Mouse (Mus musculus) macrophage (primary cell): ENCODE measurements around the gene Cerkl. TPM values are rescaled to one million over a fixed set of nuclear protein-coding genes. Genes with fewer than 3 reads are reported as not detected.

Experiments used
- H3K27ac ChIP-seq: fragments of 350-480 bp; formaldehyde crosslinking; 2 replicates; pipeline ENCODE4 v1.9.0; 2021
- H3K36me3 ChIP-seq: fragments of 350-480 bp; formaldehyde crosslinking; 2 replicates; pipeline ENCODE4 v1.9.0; 2021; ENCODE audit errors: inconsistent target
- H3K4me3 ChIP-seq: fragments of 350-480 bp; formaldehyde crosslinking; 2 replicates; pipeline ENCODE4 v1.9.0; 2021; ENCODE audit errors: inconsistent target
- H3K79me2 ChIP-seq: fragments of 350-480 bp; formaldehyde crosslinking; 2 replicates; pipeline ENCODE4 v1.9.0; 2021; ENCODE audit errors: inconsistent target
- WGBS: methylation state at CpG from one replicate; pipeline ENCODE4 v1.1.7; 2026; ENCODE audit warnings: inconsistent platforms; ENCODE audit not compliant: missing documents; 5-methylcytosine and 5-hydroxymethylcytosine counted together
- polyA plus RNA-seq: library from polyadenylated mRNA; stranded (reverse); fragments of 250-400 nt; gene quantifications from 3 replicates; pipeline ENCODE4 v1.2.4, GENCODE M21; 2018; ENCODE audit warnings: inconsistent platforms

Gene Cerkl
- polyA plus RNA-seq, 1 experiment from 2014 or later, result 5.0 TPM

DNA sequence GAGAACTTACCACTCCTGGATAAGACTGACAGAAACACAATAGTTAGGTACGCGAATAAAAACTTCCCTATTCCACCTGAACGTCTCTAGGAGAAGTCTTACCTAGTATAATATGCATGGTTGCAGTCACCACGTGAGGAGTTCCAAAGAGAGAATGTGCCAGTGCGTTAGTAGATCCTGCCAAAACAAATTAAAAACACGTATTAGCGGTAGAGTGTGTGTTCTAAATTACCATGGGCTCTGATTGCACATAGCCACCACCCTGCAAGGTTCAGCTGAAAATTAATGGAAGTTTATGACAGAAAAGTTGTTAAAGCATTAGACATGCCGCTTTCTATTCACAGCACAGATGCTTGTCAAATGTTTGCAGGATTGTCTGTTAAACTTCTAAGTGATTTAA is 113.5 kb downstream of the Cerkl start:
- Histone ChIP-seq H3K27ac (no peak overlapping the region), H3K36me3 (no peaks in the 10 kb centered on the region), H3K4me3 (no peak overlapping the region), H3K79me2 (no peaks in the 10 kb centered on the region)
- WGBS, result 96% methylated on average over 8 of the region's 8 CpGs

DNA sequence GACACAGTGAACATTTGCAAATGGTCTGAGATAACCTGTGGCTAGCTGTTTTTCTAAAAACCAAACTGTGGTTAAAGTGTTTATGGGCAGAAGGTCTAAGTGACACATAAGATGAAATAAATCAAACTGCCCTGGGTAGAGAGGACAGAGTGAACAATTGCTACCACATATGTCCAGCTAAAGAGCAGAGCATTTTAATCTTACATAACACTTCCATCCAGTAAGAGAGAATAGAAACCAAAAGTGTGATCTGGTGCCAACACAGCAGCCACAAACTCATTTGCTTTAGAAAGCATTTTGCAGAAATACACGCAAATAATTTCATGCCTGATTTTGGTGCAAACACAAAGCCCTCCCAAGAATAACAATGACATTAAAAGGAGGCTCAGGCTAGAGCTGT is 117.6 kb downstream of the Cerkl start:
- Histone ChIP-seq H3K27ac (no peak overlapping the region), H3K36me3 (no peaks in the 10 kb centered on the region), H3K79me2 (no peaks in the 10 kb centered on the region), H3K4me3 (no peak overlapping the region)
- WGBS, result 8% methylated on average over 1 of the region's 1 CpGs

- no peak overlapping the region for H3K4me3 ChIP-seq
- no CpG with 5 or more reads among the region's 1 CpGs for WGBS
- no peak overlapping the region for H3K27ac ChIP-seq
- peaks cover 24% of the 10 kb centered on the region; the same call in 1 of the 2 replicates for H3K36me3 ChIP-seq
- H3K79me2 ChIP-seq, result no peaks in the 10 kb centered on the region
These were observed 120.4 kb downstream of the Cerkl start for GRCm38 (mm10) chr2:79336141-79336540.

- H3K4me3 ChIP-seq, result no peak overlapping the region
- H3K79me2 ChIP-seq, result no peaks in the 10 kb centered on the region
- no peak overlapping the region for H3K27ac ChIP-seq
- peaks cover 34% of the 10 kb centered on the region; the same call in 1 of the 2 replicates for H3K36me3 ChIP-seq
These were observed 121.9 kb downstream of the Cerkl start for GRCm38 (mm10) chr2:79334661-79335060.

- H3K36me3 ChIP-seq, result peaks cover 83% of the 10 kb centered on the region
- H3K27ac ChIP-seq, result no peak overlapping the region
- H3K79me2 ChIP-seq, result no peaks in the 10 kb centered on the region
- no peak overlapping the region for H3K4me3 ChIP-seq
- WGBS, result 89% methylated on average over 2 of the region's 2 CpGs
These were observed 128.5 kb downstream of the Cerkl start for GRCm38 (mm10) chr2:79328079-79328478.

- Histone ChIP-seq H3K27ac (no peak overlapping the region), H3K36me3 (peaks cover 96% of the 10 kb centered on the region), H3K4me3 (no peak overlapping the region), H3K79me2 (no peaks in the 10 kb centered on the region)
- 64% methylated on average over 9 of the region's 9 CpGs for WGBS
These were observed 140.3 kb downstream of the Cerkl start for GRCm38 (mm10) chr2:79316182-79316880.

- WGBS, result 94% methylated on average over 4 of the region's 4 CpGs
- no peaks in the 10 kb centered on the region for H3K79me2 ChIP-seq
- H3K27ac ChIP-seq, result no peak overlapping the region
- peaks cover 96% of the 10 kb centered on the region for H3K36me3 ChIP-seq
- H3K4me3 ChIP-seq, result no peak overlapping the region
These were observed 141.5 kb downstream of the Cerkl start for GRCm38 (mm10) chr2:79315108-79315507.

- peaks cover 93% of the 10 kb centered on the region for H3K36me3 ChIP-seq
- no peaks in the 10 kb centered on the region for H3K79me2 ChIP-seq
- no peak overlapping the region for H3K4me3 ChIP-seq
- no peak overlapping the region for H3K27ac ChIP-seq
- 94% methylated on average over 4 of the region's 4 CpGs for WGBS
These were observed 144.1 kb downstream of the Cerkl start for GRCm38 (mm10) chr2:79312499-79312898.

GRCm38 (mm10) chr2:79309454-79310118 is 147.0 kb downstream of the Cerkl start:
- 94% methylated on average over 13 of the region's 13 CpGs for WGBS
- no peaks in the 10 kb centered on the region for H3K79me2 ChIP-seq
- H3K36me3 ChIP-seq, result peaks cover 86% of the 10 kb centered on the region
- no peak overlapping the region for H3K4me3 ChIP-seq
- no peak overlapping the region for H3K27ac ChIP-seq

- Histone ChIP-seq H3K27ac (no peak overlapping the region), H3K79me2 (no peaks in the 10 kb centered on the region), H3K4me3 (no peak overlapping the region), H3K36me3 (peaks cover 77% of the 10 kb centered on the region)
- WGBS, result 100% methylated on average over 2 of the region's 4 CpGs
These were observed 149.0 kb downstream of the Cerkl start for GRCm38 (mm10) chr2:79307549-79307948.

- H3K36me3 ChIP-seq, result peaks cover 51% of the 10 kb centered on the region
- H3K4me3 ChIP-seq, result no peak overlapping the region
- no peak overlapping the region for H3K27ac ChIP-seq
These were observed 154.2 kb downstream of the Cerkl start for GRCm38 (mm10) chr2:79302398-79302797.

GRCm38 (mm10) chr2:79292431-79292830 is 164.2 kb downstream of the Cerkl start:
- no peak overlapping the region for H3K27ac ChIP-seq
- H3K79me2 ChIP-seq, result no peaks in the 10 kb centered on the region; the same call in 1 of the 2 replicates
- no peak overlapping the region for H3K4me3 ChIP-seq
- 92% methylated on average over 6 of the region's 6 CpGs for WGBS
- peaks cover 84% of the 10 kb centered on the region for H3K36me3 ChIP-seq

More at GRCm38 (mm10) chr2:79302398-79302797, 154.2 kb downstream of the Cerkl start:
- no peaks in the 10 kb centered on the region; the same call in 1 of the 2 replicates for H3K79me2 ChIP-seq

- 88% methylated on average over 8 of the region's 8 CpGs for whole genome bisulfite sequencing
- H3K79me2 ChIP-seq, result no peaks in the 10 kb centered on the region; the same call in 1 of the 2 replicates
- no peak overlapping the region for H3K4me3 ChIP-seq
- H3K27ac ChIP-seq, result no peak overlapping the region
- H3K36me3 ChIP-seq, result peaks cover 89% of the 10 kb centered on the region
These were observed 164.7 kb downstream of the Cerkl start for GRCm38 (mm10) chr2:79291922-79292321.

DNA sequence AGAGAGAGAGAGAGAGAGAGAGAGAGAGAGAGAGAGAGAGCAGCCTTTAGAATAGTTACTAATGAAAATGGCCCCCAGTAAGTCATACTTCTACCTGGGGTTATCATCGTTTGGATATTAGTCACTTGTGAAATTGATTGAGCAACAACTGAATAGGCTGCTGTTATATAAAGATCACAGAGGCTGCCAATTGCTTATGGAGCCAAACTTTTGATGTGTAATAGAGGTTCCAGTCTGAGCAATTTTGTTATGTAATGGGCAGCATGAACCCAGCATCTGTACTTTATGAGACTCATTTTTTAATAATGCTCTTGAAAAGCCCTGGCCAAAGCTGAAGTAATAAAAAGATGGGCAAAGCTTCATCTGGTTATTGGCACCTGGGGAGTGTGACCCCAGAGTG is 166.4 kb downstream of the Cerkl start:
- WGBS, result 29% methylated on average over 1 of the region's 1 CpGs
- no peaks in the 10 kb centered on the region; the same call in 1 of the 2 replicates for H3K79me2 ChIP-seq
- peaks cover 93% of the 10 kb centered on the region for H3K36me3 ChIP-seq
- no peak overlapping the region for H3K27ac ChIP-seq
- no peak overlapping the region for H3K4me3 ChIP-seq

DNA sequence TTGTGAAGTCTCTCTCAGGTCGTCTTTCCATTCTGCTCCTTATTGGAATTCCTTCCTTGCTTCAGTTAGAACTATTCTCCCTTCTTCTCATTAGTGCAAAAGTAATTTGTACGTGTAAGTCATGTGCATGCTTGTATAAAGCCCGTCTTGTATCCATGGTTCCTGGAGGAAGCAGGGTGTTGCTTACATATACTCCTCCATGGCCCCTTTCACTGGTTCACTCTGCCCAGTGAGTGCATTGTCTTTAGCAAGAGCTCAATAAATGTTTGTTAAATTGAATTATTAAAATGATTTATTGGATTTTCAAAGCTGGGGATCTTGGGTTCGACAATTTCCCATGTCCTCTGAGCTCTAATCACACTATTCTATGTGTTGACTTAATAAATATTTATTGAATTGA is 172.4 kb downstream of the Cerkl start:
- H3K4me3 ChIP-seq, result no peak overlapping the region
- H3K79me2 ChIP-seq, result no peaks in the 10 kb centered on the region
- peaks cover 93% of the 10 kb centered on the region for H3K36me3 ChIP-seq
- no peak overlapping the region for H3K27ac ChIP-seq
- WGBS, result 93% methylated on average over 4 of the region's 4 CpGs
